Mouse (Mus musculus): ENCODE data around the gene Gm17175. TPM values are rescaled to one million over a fixed set of nuclear protein-coding genes. Genes with fewer than 3 reads are reported as not detected.
"Not testable (repeated sequence)": the region's sequence is repeated elsewhere in the genome, so short reads cannot be mapped to it uniquely, and the experiment has no call there.

Gene Gm17175
- polyA plus RNA-seq (2015; fragmentation: Nextera tagmentation; extraction: Ambion mirVana) = not detected in 2 replicates

DNA sequence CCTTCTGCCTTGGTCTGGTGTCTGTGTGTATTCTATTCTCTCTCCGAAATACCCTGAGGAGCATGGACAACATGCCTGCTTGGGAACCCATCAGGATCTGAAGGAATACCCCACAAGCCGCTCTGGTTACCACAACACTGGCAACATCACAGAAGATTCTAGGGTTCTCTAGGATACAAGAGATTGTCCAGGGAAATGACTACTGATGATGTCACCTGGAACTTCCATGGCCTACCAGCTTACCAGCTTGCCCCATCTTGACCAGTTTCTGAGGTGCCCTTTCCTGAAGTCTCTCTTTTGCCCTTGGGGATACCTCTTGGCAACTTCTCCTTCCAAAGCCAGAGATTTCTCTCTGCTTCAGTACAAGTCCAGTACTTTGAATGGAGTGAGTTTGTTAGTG, at the start of gene Gm17175:
Gene Gm17175 (minus strand): TSS at position 101 of the 400 bp plus-strand sequence.
- not testable (repeated sequence) for H3K27ac ChIP-seq; H3K9me3 ChIP-seq (replicated peaks); ATAC-seq (replicated peaks; ENCODE audit: low FRiP score); H3K27me3 ChIP-seq; H3K4me1 ChIP-seq; H3K36me3 ChIP-seq; H3K9ac ChIP-seq; H3K4me3 ChIP-seq (replicated peaks); H3K4me2 ChIP-seq
- WGBS = 86% methylated on average over 2 of the region's 2 CpGs

DNA sequence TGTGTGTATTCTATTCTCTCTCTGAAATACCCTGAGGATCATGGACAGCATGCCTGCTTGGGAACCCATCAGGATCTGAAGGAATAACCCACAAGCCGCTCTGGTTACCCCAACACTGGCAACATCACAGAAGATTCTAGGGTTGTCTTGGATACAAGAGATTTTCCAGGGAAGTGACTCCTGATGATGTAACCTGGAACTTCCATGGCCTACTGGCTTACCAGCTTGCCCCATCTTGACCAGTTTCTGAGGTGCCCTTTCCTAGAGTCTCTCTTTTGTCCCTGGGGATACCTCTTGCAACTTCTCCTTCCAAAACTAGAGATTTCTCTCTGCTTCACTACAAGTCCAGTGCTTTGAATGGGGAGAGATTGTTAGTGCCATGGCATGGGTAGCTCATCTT, 37.3 kb upstream of the Gm17175 start, which contains the start of gene Gm17078:
Gene Gm17078 (minus strand): TSS at position 101 of the 400 bp plus-strand sequence.
- Histone ChIP-seq H3K27ac (no peak within 1 kb of the TSS), H3K4me2 (no peak within 1 kb of the TSS), H3K9ac (no peak within 1 kb of the TSS), H3K27me3 (no peaks in the 10 kb centered on the region), H3K36me3 (no peaks in the 10 kb centered on the region), H3K9me3 (replicated peaks) (no peaks in the 10 kb centered on the region), H3K4me1 (no peaks in the 10 kb centered on the region), H3K4me3 (replicated peaks) (no peak within 1 kb of the TSS)
- ATAC-seq (replicated peaks; ENCODE audit: low FRiP score) = no peak
- WGBS = 89% methylated on average over 1 of the region's 1 CpGs

DNA sequence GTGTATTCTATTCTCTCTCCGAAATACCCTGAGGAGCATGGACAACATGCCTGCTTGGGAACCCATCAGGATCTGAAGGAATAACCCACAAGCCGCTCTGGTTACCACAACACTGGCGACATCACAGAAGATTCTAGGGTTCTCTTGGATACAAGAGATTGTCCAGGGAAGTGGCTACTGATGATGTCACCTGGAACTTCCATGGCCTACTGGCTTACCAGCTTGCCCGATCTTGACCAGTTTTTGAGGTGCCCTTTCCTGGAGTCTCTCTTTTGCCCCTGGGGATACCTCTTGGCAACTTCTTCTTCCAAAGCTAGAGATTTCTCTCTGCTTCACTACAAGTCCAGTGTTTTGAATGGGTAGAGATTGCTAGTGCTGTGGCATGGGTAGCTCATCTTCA, 18.2 kb upstream of the Gm17175 start, which contains the start of gene Gm17174:
Gene Gm17174 (minus strand): TSS at position 101 of the 400 bp plus-strand sequence.
- not testable (repeated sequence) for H3K9me3 ChIP-seq (replicated peaks); ATAC-seq (replicated peaks; ENCODE audit: low FRiP score)
- 88% methylated on average over 4 of the region's 4 CpGs for WGBS

DNA sequence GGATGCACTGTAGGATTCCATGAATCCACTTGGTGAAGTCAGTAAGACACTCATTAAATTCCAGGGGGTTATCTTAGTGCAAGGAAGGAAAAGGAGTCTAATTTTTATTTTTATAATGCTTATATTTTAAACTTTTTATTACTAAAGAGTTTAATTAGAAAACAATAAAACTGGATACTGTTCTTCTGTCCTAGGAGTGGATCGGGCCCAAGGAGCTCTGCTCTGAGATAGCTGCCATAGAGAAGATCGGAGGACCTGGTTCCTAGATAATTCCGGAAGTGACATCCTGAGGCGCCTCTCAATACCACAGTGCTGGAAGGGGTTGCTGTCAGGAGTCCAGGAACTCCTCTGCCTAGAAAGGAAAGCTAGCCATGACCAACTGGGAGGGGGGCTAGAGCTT, 21.4 kb downstream of the Gm17175 start, which contains the start of gene Gm5622:
Gene Gm5622 (plus strand): TSS at position 301 of the 400 bp plus-strand sequence.
- no peaks in the 10 kb centered on the region for H3K27me3 ChIP-seq
- no peak within 1 kb of the TSS for H3K27ac ChIP-seq
- H3K9ac ChIP-seq = no peak within 1 kb of the TSS
- H3K4me2 ChIP-seq = no peak within 1 kb of the TSS
- WGBS = 89% methylated on average over 4 of the region's 4 CpGs
- H3K36me3 ChIP-seq = no peaks in the 10 kb centered on the region
- no peaks in the 10 kb centered on the region for H3K9me3 ChIP-seq (replicated peaks)
- no peak within 1 kb of the TSS for H3K4me3 ChIP-seq (replicated peaks)
- H3K4me1 ChIP-seq = no peaks in the 10 kb centered on the region
- ATAC-seq (replicated peaks; ENCODE audit: low FRiP score) = no peak

More for the DNA sequence above, 18.2 kb upstream of the Gm17175 start, which contains the start of gene Gm17174:
- H3K9ac ChIP-seq; H3K4me2 ChIP-seq; H3K4me1 ChIP-seq; H3K4me3 ChIP-seq (replicated peaks); H3K27me3 ChIP-seq; H3K36me3 ChIP-seq; H3K27ac ChIP-seq: not testable (repeated sequence)

Other genes starting within 250 kb of the Gm17175 start
- gene Gm7247, start 212.3 kb downstream of the Gm17175 start, polyA plus RNA-seq (2015; fragmentation: Nextera tagmentation; extraction: Ambion mirVana) = not detected in 2 replicates
- not detected in 2 replicates for gene Vmn2r88, start 163.2 kb downstream of the Gm17175 start, polyA plus RNA-seq (2015; fragmentation: Nextera tagmentation; extraction: Ambion mirVana)
- gene Vmn2r89, start 122.2 kb downstream of the Gm17175 start, polyA plus RNA-seq (2015; fragmentation: Nextera tagmentation; extraction: Ambion mirVana) = not detected in 2 replicates
- not detected in 2 replicates for gene Gm5622, start 21.3 kb downstream of the Gm17175 start, polyA plus RNA-seq (2015; fragmentation: Nextera tagmentation; extraction: Ambion mirVana)
- gene Gm17174, start 18.1 kb upstream of the Gm17175 start, polyA plus RNA-seq (2015; fragmentation: Nextera tagmentation; extraction: Ambion mirVana) = not detected in 2 replicates
- not detected in 2 replicates for gene Gm17078, start 37.2 kb upstream of the Gm17175 start, polyA plus RNA-seq (2015; fragmentation: Nextera tagmentation; extraction: Ambion mirVana)
- not detected in 2 replicates for gene Gm4181, start 61.6 kb upstream of the Gm17175 start, polyA plus RNA-seq (2015; fragmentation: Nextera tagmentation; extraction: Ambion mirVana)
- gene Gm17079, start 121.4 kb upstream of the Gm17175 start, polyA plus RNA-seq (2015; fragmentation: Nextera tagmentation; extraction: Ambion mirVana) = not detected in 2 replicates
- not detected in 2 replicates for gene Gm5800, start 143.1 kb upstream of the Gm17175 start, polyA plus RNA-seq (2015; fragmentation: Nextera tagmentation; extraction: Ambion mirVana)
- not detected in 2 replicates for gene Ang4, start 199.5 kb upstream of the Gm17175 start, polyA plus RNA-seq (2015; fragmentation: Nextera tagmentation; extraction: Ambion mirVana)
- gene AY358078, start 226.0 kb upstream of the Gm17175 start, polyA plus RNA-seq (2015; fragmentation: Nextera tagmentation; extraction: Ambion mirVana) = not detected in 2 replicates

All from kidney, embryonic 15.5 days (tissue).